Mouse (Mus musculus) kidney, adult 18-20 months (tissue): ENCODE measurements around the gene Gm9964.
"Not testable (repeated sequence)": the region's sequence is repeated elsewhere in the genome, so short reads cannot be mapped to it uniquely, and the experiment has no call there.

Experiments
- DNase-seq: peaks from one replicate; pipeline ENCODE4 v3.0.0; 2021

The Gm9964 gene

DNA sequence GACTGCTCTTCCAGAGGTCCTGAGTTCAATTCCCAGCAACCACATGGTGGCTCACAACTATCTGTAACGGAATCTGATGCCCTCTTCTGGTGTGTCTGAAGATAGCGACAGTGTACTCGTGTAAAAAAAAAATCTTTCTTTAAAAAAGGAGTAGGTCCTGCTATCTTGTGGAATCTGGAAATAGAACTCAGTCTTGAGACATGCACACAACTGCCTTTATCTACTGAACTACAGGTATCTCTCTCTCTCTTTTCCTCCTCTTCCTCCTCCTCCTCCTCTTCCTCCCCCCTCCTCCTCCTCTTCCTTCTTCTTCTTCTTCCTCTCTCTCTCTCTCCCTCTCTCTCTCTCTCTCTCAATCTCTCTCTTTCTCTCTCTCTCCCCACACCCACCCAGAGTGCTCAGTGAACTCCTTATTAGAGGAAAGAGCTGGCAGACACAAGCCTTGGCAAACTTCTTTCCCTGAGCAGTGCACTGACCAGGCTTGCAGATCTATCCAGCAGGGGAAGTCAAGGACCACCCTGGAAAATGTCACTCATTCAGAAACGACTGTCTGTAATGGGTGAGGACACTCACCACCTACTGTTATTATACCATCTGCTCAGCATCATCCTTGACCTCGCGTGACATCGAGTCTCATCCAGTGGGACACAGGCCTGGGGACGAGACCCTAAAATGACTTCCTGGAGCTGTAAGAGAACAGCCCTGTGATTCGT lies 3.2 kb upstream of the Gm9964 start:
- no peak for DNase-seq

DNA sequence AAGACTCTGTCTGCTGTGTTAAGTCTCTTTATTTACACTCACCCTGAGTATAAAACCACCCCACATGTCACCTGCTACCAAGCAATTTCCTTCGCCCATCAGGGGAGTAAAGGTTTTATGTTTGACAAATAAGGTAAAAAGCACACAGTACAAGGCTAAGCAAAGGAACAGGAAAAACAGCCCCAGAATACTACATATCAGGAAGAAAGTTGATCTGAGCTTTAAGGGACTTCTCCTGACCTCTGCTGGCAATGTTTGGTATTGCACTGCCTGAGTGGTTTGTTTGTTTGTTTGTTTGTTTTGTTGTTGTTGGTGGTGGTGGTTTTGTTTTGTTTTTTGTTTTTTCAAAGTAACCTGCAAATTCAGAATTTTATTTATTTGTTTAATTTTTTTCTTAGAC lies 539 bp downstream of the Gm9964 start:
- peak; percentile 71 for DNase-seq

DNA sequence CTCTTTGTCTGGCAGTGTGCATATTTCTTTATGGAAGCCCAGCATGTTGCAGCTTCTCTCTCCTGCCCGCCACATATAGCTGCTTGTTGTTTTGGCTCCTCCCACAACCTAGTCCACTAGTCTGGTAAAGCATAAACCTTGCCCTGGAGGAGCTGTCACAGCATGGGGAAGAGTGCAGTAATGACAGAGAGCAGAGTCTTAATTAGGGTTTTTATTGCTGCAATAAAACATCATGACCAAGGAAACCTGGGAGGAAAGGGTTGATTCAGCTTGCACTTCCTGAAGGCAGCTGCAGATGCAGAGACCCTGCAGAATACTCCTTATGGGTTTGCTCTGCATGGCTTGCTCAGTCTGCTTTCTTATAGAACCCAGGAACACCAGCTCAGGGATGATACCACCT lies 2.7 kb downstream of the Gm9964 start:
- DNase-seq, result no peak

DNA sequence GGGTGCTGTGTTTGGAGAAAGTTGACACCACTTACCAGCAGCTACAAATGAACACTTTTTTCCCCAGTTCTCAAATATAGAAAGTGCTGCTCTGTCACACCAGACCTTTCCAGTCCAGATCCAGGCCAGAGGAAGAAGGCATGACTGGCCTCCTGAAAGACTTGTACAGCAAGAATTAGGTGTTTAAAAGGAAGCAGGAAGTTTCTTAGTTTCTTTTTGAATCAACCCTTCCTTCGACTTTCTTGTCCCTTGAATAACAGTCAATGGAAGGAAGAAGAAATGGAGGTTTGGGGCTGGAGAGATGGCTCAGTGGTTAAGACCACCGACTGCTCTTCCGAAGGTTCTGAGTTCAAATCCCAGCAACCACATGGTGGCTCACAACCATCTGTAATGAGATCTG lies 3.7 kb downstream of the Gm9964 start:
- DNase-seq, result no peak

DNA sequence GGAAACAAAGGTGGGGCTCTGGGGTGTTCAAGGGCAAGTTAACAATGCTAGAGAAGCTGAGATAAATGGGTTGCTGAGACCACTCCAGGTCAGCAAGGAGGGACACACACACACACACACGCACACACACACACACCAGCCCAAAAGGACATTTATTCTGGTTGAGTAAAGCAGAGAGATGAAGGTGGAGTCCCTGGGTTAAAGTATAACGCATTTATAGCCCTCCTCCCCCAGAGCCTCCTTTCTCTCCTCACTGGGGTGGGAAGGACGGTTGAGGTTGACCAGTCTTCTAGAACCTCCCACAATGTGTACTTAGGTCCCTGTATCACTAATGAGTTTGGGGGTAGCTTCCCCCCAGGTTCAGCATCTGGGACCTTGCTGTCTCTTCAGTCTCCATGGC lies 4.6 kb downstream of the Gm9964 start:
- DNase-seq, result peak; percentile 51

DNA sequence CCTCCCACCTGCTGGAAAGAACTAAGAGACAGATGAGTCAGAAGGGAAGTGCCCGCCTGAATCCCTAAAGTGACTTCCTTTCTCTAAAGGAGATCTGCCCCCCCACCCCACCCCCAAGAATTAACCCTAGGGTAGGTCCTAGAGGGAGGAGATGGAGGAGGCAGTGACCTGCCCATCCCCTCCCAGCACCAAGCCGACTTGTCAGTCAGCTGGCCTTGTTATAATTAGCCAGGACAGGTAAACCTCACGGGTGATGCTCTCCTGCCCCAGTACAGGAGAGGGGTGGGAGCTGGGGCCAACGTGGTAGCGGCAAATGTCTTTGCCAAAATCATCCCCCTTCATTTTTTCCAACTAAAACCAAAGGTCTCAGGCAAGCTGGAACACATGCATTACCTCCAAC lies 5.1 kb downstream of the Gm9964 start:
- DNase-seq, result no peak

DNA sequence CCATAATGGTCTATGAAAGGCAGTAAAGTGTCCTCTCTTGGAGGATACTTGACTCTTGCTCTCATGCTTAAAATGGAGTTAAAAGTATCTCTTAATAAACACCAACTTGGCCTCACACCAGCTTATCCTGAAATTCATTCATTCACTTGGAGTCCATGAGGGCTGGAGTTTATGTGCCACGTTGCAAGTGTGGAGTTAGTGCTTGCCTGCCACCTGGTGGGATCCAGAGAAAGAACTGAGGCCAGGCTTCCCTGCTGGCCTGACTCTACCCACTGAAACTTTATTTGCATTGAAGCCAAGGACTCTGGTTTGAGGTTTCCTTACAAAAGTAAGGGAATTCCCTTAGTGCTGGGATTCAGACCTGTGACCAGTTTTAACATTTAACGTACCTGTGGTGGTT lies 6.2 kb downstream of the Gm9964 start:
- no peak for DNase-seq

DNA sequence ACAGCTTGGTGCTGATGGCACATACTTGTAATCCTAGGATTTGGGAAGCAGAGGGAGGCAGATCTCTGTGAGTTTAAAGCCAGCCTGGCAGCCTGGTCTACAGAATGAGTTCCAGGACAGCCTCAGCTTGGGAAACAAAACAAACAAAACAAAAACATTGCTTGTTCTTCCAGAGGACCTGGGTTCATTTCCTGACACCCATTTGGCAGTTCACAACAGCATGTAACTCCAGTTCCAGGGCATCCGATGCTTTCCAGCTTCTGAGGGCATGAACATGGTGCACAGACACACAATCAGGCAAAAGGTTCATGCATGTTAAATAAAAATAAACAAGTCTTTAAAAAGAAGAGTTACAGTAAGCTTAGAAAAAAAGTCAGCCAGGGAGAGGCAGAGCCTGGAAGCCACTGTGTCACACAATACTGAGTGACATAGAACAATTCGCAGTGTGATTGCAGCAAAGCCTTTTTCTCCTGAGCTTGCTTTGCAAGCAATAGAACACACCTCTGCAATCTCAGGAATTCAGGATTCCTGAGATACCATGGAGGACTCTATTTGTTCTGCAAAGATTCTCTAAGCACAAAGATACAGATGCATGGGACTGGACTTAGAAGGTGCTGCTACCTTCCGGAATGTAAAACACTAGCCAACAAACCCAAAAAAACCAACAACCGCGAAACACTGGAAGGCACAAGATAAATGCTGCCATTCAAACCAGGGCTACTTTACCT lies 7.6 kb downstream of the Gm9964 start:
- DNase-seq, result no peak

DNA sequence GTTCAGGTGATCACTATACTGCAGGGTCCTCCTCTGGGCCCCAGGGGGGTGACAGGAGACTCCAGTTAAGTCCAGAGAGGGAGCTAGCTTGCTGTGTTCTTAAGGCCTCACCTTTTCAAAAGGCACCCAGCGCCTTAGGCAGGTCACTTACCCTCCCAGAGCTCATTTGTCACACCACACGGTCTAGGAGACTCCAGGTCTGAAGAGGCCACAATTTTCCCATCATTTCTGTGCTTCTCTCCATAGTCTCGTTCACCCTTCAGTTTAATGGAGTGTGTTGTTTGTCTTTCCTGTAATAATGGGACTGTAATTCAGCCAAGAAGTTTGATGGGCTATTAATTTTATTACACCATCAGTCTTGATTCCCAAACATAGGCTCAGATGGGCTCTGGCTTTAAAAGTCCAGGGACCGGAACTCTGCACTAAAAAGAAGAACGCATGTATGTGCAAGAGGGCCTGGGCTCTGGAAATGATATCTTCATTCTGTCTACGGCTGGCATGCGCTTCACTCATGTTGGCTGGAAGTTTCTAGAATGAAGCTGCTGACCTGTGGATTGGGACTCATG lies 8.3 kb downstream of the Gm9964 start:
- DNase-seq, result no peak

DNA sequence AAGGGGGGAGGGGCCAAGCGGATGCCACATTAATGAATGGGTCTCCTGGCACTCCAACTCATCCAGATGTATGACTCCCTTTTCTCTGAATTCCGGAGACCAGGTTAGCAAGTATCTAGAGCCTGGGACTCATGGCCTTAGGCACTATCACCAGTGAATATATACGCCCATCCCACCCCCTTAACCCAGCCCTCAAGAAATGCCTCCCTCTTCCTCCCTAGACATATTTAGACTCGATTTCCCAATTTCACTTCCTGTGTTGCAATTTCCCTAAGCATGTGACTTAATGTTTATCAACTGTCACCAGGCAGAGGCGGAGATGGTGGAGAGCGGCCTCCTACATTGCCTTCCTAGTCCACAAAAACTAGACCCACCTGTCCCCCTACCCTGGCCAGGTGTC lies 9.3 kb downstream of the Gm9964 start:
- no peak for DNase-seq

DNA sequence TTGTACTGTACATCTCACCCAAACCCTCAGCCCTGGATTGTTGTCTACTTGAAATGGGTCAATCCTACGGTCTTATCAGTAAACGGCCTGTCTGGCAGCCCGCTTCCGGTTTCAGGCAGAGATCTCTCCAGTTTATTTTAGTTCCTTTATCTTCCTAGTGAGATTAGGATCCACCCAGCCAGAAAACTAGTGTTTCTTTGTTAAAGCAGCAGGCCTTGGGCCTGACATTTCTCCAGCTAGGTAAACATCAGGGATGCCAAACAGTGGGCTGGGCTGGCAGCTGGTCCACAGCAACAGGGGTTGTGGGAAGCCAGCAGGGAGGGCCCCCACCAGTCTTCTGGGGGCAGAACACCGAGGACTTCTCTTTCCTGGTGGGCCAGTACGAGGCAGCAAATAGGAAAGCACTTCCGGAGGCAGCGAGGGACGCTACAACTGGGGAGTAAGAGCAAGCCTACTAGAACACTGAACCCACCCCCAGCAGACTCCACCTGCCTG lies 10.4 kb downstream of the Gm9964 start:
- no peak for DNase-seq

DNA sequence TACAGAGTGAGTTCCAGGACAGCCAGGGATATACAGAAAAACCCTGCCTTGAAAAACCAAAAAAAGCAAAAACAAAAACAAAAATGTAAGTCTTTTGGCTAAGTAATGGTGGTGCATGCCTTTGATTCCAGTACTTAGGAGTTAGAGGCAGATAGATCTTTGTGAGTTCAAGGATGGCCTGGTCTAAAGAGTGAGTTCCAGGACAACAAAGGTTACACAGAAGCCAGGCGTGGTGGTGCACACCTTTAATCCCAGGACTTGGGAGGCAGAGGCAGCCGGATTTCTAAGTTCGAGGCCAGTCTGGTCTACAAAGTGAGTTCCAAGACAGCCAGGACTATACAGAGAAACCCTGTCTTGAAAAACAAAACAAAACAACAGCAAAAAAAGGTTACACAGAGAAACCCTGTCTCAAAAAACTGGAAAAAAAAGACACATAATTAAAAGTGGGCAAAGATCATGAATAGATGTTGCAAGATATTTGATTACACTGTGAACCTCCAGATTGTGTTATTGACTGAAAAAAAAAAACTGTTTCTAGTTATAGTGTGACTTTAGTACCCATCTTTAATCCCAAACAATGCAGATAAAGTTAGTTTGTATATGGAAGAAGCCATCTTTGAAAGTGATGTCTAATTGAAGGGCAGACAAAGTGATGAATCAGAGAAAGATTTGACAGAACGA lies 13.2 kb downstream of the Gm9964 start:
- DNase-seq, result no peak

DNA sequence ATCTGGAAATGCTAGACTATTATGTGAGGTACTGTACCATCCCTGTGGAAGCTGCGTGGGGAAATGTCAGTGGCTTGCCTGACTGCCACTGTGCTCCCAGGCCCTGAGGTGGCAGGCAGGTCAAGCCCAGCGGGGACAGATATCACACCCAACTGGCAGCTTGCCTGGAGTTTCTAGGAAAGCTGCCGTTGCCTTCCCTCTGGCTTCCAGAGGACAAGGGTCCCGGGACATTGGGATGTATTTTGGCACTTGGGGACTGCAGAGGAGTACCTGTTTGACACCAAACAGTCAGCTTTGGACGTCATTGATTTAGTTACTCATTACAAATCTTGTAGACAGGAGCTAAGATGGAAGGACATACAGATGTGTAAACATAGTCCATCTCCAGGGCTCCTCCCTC lies 15.3 kb downstream of the Gm9964 start:
- no peak for DNase-seq

DNA sequence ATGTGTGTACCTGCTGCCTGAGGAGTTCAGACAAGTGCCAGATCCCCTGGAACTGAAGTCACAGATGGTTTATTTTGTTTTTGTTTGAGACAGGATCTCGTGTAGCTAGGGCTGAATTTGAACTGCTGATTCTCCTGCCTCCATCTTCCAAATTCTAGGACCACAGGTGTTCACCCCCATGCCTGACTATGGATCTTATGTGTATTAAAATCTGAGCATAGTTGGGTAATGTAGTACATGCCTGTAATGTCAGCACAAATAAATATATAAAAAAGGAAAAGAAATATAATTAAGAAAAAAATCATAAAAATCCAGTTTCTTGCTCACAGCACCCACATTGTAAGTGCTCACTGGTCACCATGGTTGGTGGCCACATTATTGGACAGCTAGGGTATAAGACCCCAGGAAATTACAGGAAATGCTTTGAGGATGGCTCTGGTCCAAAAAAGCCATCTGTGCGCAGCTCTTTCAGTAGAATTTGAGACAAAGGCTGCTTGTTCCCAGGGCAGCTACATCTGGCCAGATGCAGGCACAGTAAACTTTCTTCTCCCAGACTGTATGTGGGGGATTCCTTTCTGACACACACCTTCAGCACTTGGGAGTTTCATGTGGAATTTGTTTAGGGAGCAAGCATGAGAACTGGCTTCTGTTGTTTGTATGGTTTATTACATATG lies 16.8 kb downstream of the Gm9964 start:
- DNase-seq, result no peak

DNA sequence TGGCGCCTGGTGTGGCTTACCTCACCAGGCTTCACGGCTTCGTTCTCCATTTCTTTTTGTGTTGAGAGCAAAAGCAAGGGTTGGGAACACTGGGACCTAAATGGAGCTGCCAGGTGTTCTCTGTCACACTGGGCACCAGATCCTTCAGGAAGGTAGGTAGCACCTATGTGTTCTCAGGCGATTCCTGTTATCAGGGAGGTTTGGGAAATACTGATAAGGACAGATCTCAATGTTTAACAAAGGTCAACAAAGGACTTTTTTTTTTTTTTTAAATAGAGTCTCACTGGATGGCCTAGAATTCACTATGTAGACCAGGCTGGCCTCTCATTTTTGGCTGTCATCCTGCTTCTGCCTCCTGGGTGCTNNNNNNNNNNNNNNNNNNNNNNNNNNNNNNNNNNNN lies 22.9 kb downstream of the Gm9964 start:
- no peak for DNase-seq

DNA sequence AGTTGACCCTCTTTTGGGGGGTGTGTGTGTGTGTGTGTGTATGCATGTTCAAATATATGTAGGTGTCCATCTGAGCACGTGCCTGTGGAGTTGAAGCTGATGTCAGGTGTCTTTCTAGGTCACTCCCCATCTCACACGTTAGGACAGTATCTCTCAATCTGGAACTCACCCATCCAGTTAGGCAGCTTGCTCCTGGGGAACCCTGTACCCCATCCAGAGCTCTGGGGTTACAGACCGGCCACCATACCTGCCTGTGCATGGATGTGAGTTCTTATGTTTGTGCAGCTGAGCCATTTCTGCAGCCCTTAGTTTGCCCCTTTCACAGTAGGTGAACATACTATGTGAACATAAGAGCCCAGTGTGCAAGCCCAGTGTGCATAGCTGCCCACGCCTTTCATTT lies 23.7 kb downstream of the Gm9964 start:
- no peak for DNase-seq

DNA sequence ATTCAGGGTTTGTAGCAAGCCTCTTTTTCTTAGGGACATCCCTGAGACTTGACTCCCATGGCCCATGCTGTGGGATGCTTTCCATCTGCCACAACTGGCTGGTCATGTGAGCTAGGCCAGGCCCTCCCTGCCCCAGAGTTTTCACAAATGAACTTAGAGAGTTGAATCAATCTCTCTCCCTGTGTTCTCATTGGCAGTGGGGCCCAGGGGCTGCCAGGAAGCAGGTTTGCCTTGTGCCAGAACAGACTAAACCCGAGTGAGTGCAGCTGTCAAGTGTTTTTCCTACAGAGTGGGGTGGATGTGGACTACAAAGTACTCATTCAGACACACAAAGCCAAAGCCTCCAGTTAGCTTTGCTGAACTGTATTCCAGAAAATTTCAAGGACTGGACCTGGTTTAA lies 29.5 kb downstream of the Gm9964 start:
- no peak for DNase-seq

DNA sequence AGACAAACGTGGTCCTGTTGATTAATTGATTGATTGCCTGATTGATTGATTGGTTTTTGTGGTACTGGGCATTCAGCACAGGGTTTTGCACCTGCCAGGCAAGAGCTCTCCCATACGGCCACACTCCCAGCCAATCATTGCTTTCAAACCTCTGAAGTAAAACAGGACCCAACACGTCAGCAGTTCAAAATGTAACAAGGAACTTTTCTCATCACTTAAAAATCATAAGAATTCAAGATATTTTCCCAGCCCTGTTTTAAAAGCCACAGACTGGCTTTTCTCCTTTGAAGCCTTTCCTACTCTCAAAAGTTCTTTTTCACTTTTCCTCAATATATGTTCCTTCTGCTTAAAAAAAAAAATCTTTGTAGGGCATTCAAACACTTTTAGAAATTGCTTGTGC lies 32.3 kb downstream of the Gm9964 start:
- DNase-seq, result no peak

DNA sequence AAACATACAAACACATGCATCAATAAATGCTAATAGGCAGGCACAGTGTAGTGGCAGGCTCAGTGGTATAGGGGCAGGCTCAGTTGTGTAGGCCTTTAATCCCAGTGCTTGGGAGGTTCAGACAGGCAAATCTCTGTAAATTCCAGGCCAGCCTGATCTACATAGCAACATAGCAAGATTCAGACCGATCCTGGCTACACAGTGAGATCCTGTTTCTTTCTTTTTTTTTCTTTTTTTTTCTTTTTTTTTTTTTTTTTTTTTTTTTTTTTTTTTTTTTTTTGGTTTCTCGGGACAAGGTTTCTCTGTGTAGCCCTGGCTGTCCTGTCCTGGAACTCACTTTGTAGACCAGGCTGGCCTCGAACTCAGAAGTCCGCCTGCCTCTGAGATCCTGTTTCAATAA lies 36.6 kb downstream of the Gm9964 start:
- DNase-seq, result not testable (repeated sequence)

DNA sequence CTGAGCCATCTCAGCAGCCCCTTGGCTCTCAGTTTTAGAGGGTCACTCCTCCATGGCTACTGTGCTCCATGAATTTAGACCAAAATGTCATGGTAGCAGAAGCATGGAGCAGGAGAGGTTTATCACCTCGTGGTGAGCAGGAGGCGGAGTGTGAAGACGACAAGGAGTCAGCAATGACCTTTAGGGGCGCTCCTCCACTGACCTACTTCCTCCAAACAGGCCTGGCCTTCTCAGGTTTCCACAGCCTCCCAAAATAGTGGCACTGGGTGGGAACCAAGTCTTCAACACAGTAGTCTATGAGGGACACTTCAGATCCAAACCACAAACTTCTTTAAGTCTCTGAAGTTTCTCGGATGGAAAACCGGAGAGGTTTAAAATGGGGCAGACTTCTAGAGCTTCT lies 38.0 kb downstream of the Gm9964 start:
- DNase-seq, result no peak

DNA sequence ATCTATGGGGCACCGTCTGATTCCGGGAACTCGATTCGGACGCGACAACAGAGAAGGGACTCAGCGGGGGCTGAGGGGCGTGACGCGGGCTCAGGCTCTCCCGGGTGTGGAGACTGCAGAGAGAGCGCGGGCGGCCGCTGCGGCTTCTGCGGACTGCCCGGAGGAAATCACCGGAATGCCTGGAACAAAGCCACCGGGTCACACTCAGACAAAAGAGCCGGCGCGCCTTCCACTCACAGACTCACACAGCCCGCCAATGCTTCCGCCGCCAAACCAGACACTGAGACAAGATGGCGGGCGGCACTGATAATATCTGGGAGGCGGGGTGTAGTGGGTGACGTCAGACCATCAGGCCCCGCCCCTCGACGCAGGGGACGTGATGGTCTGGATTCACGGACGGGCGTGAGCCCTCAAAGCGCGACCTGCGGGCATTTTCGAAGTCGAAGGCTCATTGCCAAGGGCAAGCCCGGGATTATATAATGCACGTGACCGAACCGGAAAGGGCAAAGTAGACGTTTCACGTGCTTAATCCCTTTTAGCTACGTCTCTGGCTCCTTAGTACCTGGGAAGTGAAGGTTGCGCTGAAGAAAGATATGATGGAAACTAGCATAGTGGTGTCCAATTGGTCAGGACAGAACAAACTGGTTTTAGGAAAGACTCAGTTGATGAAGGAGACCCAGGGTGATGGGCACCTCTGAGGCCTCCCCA lies 42.2 kb downstream of the Gm9964 start, which contains the start of gene Wsb1:
Gene Wsb1, minus strand, starts transcription at position 281 of the 708 bp plus-strand sequence.
- DNase-seq, result peak; percentile 96
